Mouse (Mus musculus) spleen, adult 12 weeks (tissue): ENCODE results near the gene Timm13.

Source experiments
- DNase-seq: peaks from one replicate; pipeline ENCODE4 v3.0.0; 2022; ENCODE audit warnings: low spot score

Timm13 gene

DNA sequence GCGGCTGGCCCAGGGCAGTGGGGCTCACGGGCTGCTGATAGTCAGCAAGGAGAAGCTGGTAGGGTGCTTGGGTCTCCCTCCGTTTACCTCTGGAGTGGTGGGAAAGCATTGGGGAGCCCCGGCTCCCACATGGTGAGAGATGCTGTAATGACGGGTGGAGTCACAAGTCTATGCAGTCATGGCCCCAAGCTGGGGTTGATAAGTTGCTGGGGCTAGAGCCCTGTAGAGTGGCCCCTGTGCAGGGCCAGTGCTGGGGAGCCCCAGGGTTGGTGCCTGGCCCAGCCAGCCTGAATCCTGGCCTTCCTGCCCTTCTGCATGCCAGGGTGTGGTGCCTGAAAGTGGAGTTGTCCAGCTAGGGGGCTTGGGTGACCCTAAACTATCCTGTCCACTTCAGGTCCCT is 38.5 kb downstream of the Timm13 start:
- no peak for DNase-seq

DNA sequence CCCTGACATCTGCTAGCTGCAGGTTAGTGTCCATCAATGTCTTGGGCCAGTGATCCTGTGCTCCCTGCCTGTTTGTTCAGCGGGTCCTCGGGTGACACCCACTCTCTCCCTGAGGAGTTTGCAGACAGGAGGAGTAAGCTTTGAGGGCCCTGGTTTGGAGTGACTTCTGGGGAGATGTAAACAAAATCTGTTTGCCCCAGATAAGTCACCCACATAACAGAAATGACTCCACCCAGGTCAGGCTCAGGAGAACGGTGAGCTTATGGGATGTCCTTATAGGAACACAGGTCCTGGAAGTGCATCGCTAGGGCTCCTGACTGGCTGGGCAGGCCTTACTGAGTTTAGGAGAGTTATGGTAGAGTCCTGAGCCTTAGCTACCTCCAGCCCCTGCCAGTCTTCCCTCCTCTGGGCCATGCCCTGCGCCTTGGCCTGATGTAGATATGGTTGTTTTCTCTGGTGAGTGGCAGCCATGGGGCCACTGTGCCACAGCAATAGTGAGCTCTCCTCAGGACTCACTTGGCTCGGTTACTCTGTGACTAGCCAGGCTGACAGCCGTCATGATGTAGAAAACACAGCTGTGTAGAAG is 42.3 kb downstream of the Timm13 start:
- peak; percentile 72 for DNase-seq

DNA sequence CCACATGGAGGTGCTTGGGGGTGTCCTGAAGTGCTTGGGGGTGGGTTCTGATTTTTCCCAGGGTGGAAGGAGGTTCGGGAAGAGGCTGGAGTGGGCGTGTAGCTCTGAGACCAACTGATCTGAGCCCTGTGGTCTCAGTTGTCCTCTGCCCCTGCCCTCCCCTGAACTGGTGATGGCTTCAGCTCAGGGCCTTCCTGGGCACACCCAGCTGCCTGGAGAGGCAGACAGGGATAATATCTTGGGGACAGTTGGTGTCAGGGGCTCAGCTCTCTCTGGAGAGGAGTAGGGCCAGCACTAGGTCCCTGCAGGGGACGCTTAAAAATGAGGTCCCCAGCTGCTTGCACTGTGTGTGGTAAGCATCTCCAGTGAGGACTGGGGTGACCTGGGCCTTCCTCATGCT is 42.9 kb downstream of the Timm13 start:
- no peak for DNase-seq

DNA sequence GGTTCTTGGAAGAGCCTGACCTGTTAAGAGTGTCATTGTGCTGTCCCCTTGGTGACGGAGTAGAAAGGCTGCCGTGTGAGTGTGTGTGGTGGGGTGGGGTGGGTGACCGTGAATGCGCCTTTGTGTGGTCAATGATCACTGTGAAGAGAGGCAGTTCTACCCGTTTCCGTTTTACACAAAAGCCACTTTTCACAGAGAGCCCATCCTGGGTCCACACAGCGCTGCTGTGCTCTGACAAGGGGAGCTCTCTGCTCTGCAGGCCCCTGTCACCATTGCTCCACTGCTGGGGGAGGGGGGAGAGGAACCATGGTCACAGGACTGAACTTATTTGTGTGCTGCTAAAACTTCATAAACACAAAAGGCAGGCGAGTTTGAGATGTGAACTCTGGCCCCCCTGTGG is 43.4 kb downstream of the Timm13 start:
- no peak for DNase-seq

DNA sequence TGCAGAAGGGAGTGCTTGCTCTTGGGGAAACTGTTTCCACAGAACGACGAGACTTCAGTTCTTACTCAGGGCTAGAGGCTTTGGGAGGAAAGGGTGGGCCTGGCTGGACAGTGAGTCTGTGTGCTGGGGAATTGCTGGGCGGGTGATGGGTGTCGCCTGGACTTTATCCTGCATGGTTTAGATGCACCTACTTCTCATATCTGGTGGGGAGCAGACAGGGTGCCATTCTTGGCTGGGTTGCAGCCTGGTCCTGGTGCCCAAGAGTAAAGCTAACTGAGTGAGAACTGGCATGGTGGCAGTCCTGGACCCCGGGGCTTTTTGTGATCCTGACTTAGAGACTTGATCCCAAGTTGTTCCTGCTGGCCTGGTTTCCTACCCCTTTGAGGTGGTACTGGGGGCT is 43.9 kb downstream of the Timm13 start:
- DNase-seq: peak; percentile 66

DNA sequence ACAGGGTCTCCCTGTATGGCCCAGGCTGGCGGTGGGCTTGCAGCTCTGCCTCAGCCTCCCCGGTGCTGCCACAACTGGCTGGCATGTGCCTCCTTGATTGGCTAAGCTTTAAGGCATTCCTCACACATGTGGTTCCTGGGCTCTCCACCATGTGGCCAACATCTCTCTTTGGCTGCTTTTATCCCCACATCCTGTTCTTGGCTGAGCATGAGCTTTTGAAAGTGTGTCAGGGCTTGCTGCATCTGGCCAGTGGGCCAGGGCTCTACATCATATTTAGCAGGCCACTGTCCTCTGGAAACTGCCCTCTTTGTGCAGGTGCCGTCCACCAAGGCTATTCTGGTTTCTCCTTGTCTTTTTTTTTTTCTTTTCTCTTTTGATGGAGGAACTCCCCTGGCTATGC is 44.5 kb downstream of the Timm13 start:
- DNase-seq: no peak

DNA sequence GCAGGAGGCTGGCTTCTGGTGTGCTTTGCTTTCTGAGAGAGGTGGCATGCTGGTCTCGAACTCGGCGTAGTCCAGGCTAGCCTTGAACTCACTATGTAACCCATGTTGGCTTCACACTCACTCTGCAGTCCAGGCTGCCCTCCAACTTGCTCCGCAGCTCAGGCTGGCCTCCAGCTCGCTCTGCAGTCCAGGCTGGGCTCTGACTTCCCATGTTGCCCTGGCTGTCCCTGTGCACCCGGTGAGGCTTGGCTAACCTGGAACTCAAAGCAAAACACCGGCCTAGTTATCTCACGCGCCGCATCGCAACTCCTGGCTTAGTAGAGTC is 45.1 kb downstream of the Timm13 start:
- DNase-seq: peak; percentile 54

DNA sequence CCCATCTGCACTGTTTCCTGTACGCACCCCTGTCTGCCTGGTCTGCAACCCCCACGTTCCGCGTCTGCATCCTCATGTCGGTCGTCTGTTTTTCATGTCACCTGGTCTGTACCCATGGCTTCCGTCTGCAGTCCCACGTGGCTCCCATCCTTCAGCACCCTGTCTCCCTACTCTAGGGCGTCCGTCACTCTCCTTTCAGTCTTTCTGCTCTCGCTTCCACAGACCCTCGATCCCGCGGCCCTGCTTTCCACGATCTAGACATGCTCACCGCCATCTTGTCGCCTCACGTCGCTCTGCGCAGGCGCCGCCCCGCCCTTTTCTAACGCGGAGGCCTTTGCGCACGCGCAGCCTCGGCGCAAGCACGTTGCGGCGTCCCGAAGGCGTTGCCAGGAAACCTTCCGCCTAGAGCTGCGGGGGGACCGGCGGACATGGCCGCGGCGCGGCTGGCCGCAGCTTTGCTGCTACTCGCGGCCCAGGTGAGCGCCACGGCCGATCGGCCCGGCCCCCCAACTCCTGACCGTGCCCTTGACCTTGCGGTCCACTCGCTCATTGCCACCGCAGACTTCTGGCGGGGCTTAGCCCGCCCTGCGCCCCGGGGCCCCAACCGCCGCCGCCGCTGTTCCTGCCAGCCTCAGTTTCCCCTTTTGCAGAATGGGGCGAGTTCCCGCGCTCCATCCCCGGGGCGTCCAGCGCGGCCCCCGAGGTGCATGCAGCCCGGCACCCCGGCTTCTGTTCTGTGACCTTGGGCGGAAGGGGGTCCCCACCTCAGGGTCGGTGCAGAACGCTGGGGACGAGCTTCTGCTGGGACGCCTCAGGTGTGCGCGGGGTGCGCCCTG is 45.6 kb downstream of the Timm13 start, which contains the start of the genes Lsm7 and Sppl2b:
TSS of gene Lsm7 (minus strand) at position 297 of the 836 bp plus-strand sequence.
TSS of gene Sppl2b (plus strand) at position 363 of the 836 bp plus-strand sequence.
- peak; percentile 98 for DNase-seq
